Mouse (Mus musculus) lung, embryonic 16.5 days (tissue): ENCODE data around the gene Jph2. TPM values are rescaled to one million over a fixed set of nuclear protein-coding genes. Genes with fewer than 3 reads are reported as not detected.

ENCODE experiments used
- ATAC-seq: fragments of 200-750 bp; cut with Nextera tagmentation; 2 replicates; pipeline ENCODE4 v1.8.0; 2017; ENCODE audit warnings: low read depth, mild to moderate bottlenecking, moderate library complexity
- H3K27ac ChIP-seq: fragments of 300-500 bp; sonication (generic); 2 replicates; pipeline ENCODE4 v1.5.1; 2014; ENCODE audit warnings: mild to moderate bottlenecking, control low read depth, low read length
- H3K27me3 ChIP-seq: fragments of 300-500 bp; sonication (generic); 2 replicates; pipeline ENCODE4 v1.6.1; 2014; ENCODE audit warnings: low read depth, low read length, mixed read lengths; ENCODE audit not compliant: control insufficient read depth, insufficient read depth
- H3K36me3 ChIP-seq: fragments of 300-500 bp; sonication (generic); 2 replicates; pipeline ENCODE4 v1.6.1; 2014; ENCODE audit warnings: low read length; ENCODE audit not compliant: control insufficient read depth, insufficient read depth
- H3K4me1 ChIP-seq: fragments of 300-500 bp; sonication (generic); replicated peaks from 2 replicates; pipeline ENCODE4 v1.6.1; 2014; ENCODE audit warnings: low read length, mixed read lengths; ENCODE audit not compliant: control insufficient read depth, insufficient read depth
- H3K4me2 ChIP-seq: fragments of 300-500 bp; sonication (generic); 2 replicates; pipeline ENCODE4 v1.6.1; 2014; ENCODE audit warnings: low read depth, low read length, control low read depth
- H3K4me3 ChIP-seq: fragments of 300-500 bp; sonication (generic); 2 replicates; pipeline ENCODE4 v1.5.1; 2014; ENCODE audit warnings: mild to moderate bottlenecking, low read length, control low read depth
- H3K9ac ChIP-seq: fragments of 300-500 bp; sonication (generic); 2 replicates; pipeline ENCODE4 v1.6.1; 2014; ENCODE audit warnings: low read length, control low read depth
- H3K9me3 ChIP-seq: fragments of 300-500 bp; sonication (generic); 2 replicates; pipeline ENCODE4 v1.6.1; 2016; ENCODE audit warnings: low read length; ENCODE audit not compliant: control insufficient read depth
- WGBS: fragments of 180-500 bp; shearing (Covaris S2); extraction: QIAGEN DNeasy Blood & Tissue Kit; methylation state at CpG from one replicate; pipeline ENCODE4 v1.1.7; 2014; 5-methylcytosine and 5-hydroxymethylcytosine counted together
- polyA plus RNA-seq: library from polyadenylated mRNA; unstranded; fragments of >200 nt; fragmentation: Nextera tagmentation; extraction: Ambion mirVana; gene quantifications from 2 replicates; pipeline ENCODE4 v1.2.1, GENCODE M21; 2015

Gene Jph2
- polyA plus RNA-seq, 1 experiment from 2014 or later, result 4.8 TPM

- ATAC-seq, result no peak; the same call in 1 of the 2 replicates
- no peak overlapping the region for H3K9ac ChIP-seq
- peaks cover 8% of the 10 kb centered on the region; the same call in 1 of the 2 replicates for H3K36me3 ChIP-seq
- H3K27me3 ChIP-seq, result peaks cover 21% of the 10 kb centered on the region
- WGBS, result 39% methylated on average over 33 of the region's 33 CpGs
- no peak overlapping the region for H3K4me3 ChIP-seq
- H3K4me1 ChIP-seq, result no peaks in the 10 kb centered on the region
- H3K4me2 ChIP-seq, result no peak overlapping the region
- no peaks in the 10 kb centered on the region for H3K9me3 ChIP-seq
- no peak overlapping the region for H3K27ac ChIP-seq
These were observed 21.7 kb downstream of the Jph2 start for GRCm38 (mm10) chr2:163376082-163376481.

GRCm38 (mm10) chr2:163375468-163375867, 22.3 kb downstream of the Jph2 start:
- H3K27ac ChIP-seq, result no peak overlapping the region
- H3K36me3 ChIP-seq, result peaks cover 8% of the 10 kb centered on the region; the same call in 1 of the 2 replicates
- WGBS, result 32% methylated on average over 35 of the region's 35 CpGs
- no peaks in the 10 kb centered on the region for H3K9me3 ChIP-seq
- H3K27me3 ChIP-seq, result peaks cover 21% of the 10 kb centered on the region
- 0 out of 2 replicates have a peak, but pooled peaks cover under 1% of the 10 kb centered on the region for H3K4me1 ChIP-seq
- no peak overlapping the region for H3K9ac ChIP-seq
- H3K4me2 ChIP-seq, result no peak overlapping the region
- no peak for ATAC-seq
- H3K4me3 ChIP-seq, result no peak overlapping the region

- WGBS, result 79% methylated on average over 1 of the region's 1 CpGs
- peaks cover 3% of the 10 kb centered on the region; the same call in 1 of the 2 replicates for H3K4me1 ChIP-seq
- H3K36me3 ChIP-seq, result peaks cover 8% of the 10 kb centered on the region; the same call in 1 of the 2 replicates
- no peaks in the 10 kb centered on the region for H3K9me3 ChIP-seq
- H3K4me2 ChIP-seq, result no peak overlapping the region
- H3K27ac ChIP-seq, result no peak overlapping the region
- H3K9ac ChIP-seq, result no peak overlapping the region
- no peak for ATAC-seq
- H3K27me3 ChIP-seq, result peaks cover 21% of the 10 kb centered on the region
- H3K4me3 ChIP-seq, result no peak overlapping the region
These were observed 25.2 kb downstream of the Jph2 start for GRCm38 (mm10) chr2:163372627-163373026.

- 0 out of 2 replicates have a peak, but pooled peaks cover 2% of the 10 kb centered on the region for H3K36me3 ChIP-seq
- no peaks in the 10 kb centered on the region for H3K9me3 ChIP-seq
- peak; percentile 56; the same call in 1 of the 2 replicates for ATAC-seq
- no peak overlapping the region for H3K4me2 ChIP-seq
- peak overlapping the region; percentile 48 for H3K27ac ChIP-seq
- H3K4me3 ChIP-seq, result no peak overlapping the region
- peaks cover 3% of the 10 kb centered on the region for H3K27me3 ChIP-seq
- 0 out of 2 replicates have a peak overlapping the region, but pooled peaks have one; percentile 27 for H3K9ac ChIP-seq
- peaks cover 3% of the 10 kb centered on the region; the same call in 1 of the 2 replicates for H3K4me1 ChIP-seq
- WGBS, result 30% methylated on average over 4 of the region's 4 CpGs
These were observed 27.6 kb downstream of the Jph2 start for GRCm38 (mm10) chr2:163370175-163370574.

GRCm38 (mm10) chr2:163364785-163365541, 32.8 kb downstream of the Jph2 start:
- H3K4me1 ChIP-seq, result peaks cover 2% of the 10 kb centered on the region; the same call in 1 of the 2 replicates
- H3K9ac ChIP-seq, result no peak overlapping the region
- H3K27ac ChIP-seq, result peak overlapping the region; percentile 85
- H3K4me3 ChIP-seq, result no peak overlapping the region
- 43% methylated on average over 18 of the region's 18 CpGs for WGBS
- H3K9me3 ChIP-seq, result no peaks in the 10 kb centered on the region
- ATAC-seq, result peak; percentile 76
- no peak overlapping the region for H3K4me2 ChIP-seq
- H3K36me3 ChIP-seq, result no peaks in the 10 kb centered on the region
- H3K27me3 ChIP-seq, result no peaks in the 10 kb centered on the region

GRCm38 (mm10) chr2:163362940-163363921, 34.6 kb downstream of the Jph2 start:
- no peaks in the 10 kb centered on the region for H3K9me3 ChIP-seq
- peaks cover 2% of the 10 kb centered on the region; the same call in 1 of the 2 replicates for H3K4me1 ChIP-seq
- H3K27me3 ChIP-seq, result no peaks in the 10 kb centered on the region
- no peaks in the 10 kb centered on the region for H3K36me3 ChIP-seq
- no peak overlapping the region for H3K4me3 ChIP-seq
- no peak overlapping the region for H3K4me2 ChIP-seq
- WGBS, result 53% methylated on average over 12 of the region's 12 CpGs
- H3K27ac ChIP-seq, result peak overlapping the region; percentile 85
- ATAC-seq, result peak; percentile 57
- peak overlapping the region; percentile 1; the same call in 1 of the 2 replicates for H3K9ac ChIP-seq

- H3K9me3 ChIP-seq, result no peaks in the 10 kb centered on the region
- no peak for ATAC-seq
These were observed 36.8 kb downstream of the Jph2 start for GRCm38 (mm10) chr2:163360858-163361623.

GRCm38 (mm10) chr2:163359253-163359652, 38.5 kb downstream of the Jph2 start:
- ATAC-seq, result no peak
- Histone ChIP-seq H3K9ac (no peak overlapping the region), H3K27me3 (no peaks in the 10 kb centered on the region), H3K4me2 (no peak overlapping the region), H3K27ac (no peak overlapping the region), H3K9me3 (no peaks in the 10 kb centered on the region), H3K4me3 (no peak overlapping the region), H3K4me1 (peaks cover 2% of the 10 kb centered on the region; the same call in 1 of the 2 replicates), H3K36me3 (no peaks in the 10 kb centered on the region)
- 24% methylated on average over 2 of the region's 2 CpGs for WGBS

More at GRCm38 (mm10) chr2:163360858-163361623, 36.8 kb downstream of the Jph2 start:
- Histone ChIP-seq H3K27ac (no peak overlapping the region), H3K4me1 (peaks cover 2% of the 10 kb centered on the region; the same call in 1 of the 2 replicates), H3K27me3 (no peaks in the 10 kb centered on the region), H3K4me2 (no peak overlapping the region), H3K4me3 (no peak overlapping the region), H3K36me3 (no peaks in the 10 kb centered on the region), H3K9ac (no peak overlapping the region)
- 76% methylated on average over 16 of the region's 16 CpGs for WGBS
